Mouse (Mus musculus): ENCODE data around the gene March8. TPM values are rescaled to one million over a fixed set of nuclear protein-coding genes. Genes with fewer than 3 reads are reported as not detected.

Gene March8
- polyA plus RNA-seq, 1 experiment, result 36.7 TPM

DNA sequence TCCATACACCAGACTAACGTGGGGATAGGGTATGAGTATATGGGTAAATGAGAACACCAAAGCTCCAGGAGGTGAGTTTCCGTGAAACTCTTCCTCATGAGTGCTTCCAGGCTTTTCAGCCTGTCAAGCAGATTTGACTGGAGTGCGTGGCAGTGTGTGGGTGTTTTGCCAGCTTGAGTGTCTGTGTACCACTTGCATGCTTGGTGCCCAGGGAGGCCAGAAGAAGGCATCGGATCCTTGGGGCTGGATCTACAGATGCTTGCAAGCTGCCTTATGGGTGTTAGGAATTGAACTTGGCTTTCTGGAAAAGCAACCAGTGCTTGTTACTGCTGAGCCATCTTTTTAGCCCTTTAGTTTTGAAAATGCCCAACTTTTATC, 19.1 kb downstream of the March8 start:
- no peak for DNase-seq (ENCODE audit: low read depth in 1 of 2, low spot score in 2 of 2)
- Histone ChIP-seq H3K27me3 (ENCODE audit: control insufficient read depth, insufficient read depth, low read length) (no peaks in the 10 kb centered on the region), H3K27ac (ENCODE audit: insufficient read depth, low read length) (no peak overlapping the region), H3K4me1 (ENCODE audit: control insufficient read depth, insufficient read depth, insufficient read length) (no peaks in the 10 kb centered on the region), H3K36me3 (ENCODE audit: control insufficient read depth, insufficient read depth, low read length) (no peaks in the 10 kb centered on the region), H3K4me3 (ENCODE audit: extremely low read depth, insufficient read depth, insufficient read length) (no peak overlapping the region)
- 92% methylated on average over 4 of the region's 4 CpGs for WGBS
- TF ChIP-seq CTCF (IDR thresholded peaks at IDR 0.05; ENCODE audit: extremely low read depth, insufficient read depth, insufficient read length, insufficient replicate concordance) (no peak), POLR2A (IDR thresholded peaks at IDR 0.05; ENCODE audit: low read depth, low read length) (no peak)

DNA sequence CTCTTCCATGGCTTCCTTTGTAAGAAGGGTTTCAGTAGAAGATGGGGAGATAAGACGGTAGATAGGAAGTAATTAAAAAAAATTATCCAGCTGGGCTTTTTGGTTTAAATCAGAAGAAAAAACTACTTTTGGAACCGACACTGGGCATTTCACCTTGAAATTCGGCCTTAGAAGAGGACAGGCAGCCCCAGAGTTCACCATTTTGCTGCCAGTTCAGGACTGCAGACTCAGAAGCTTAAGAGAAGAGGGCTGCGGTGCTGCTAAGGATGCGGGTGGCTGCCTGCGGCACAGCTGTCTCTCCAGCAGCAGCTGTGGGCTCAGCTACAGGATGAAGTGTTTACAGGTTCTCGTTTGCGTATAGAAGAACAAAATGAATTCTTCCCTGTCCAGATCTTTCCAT, 20.2 kb downstream of the March8 start:
- DNase-seq (ENCODE audit: low read depth in 1 of 2, low spot score in 2 of 2), result no peak
- Histone ChIP-seq H3K27me3 (ENCODE audit: control insufficient read depth, insufficient read depth, low read length) (no peaks in the 10 kb centered on the region), H3K36me3 (ENCODE audit: control insufficient read depth, insufficient read depth, low read length) (no peaks in the 10 kb centered on the region), H3K4me3 (ENCODE audit: extremely low read depth, insufficient read depth, insufficient read length) (no peak overlapping the region), H3K4me1 (ENCODE audit: control insufficient read depth, insufficient read depth, insufficient read length) (no peaks in the 10 kb centered on the region), H3K27ac (ENCODE audit: insufficient read depth, low read length) (no peak overlapping the region)
- TF ChIP-seq CTCF (IDR thresholded peaks at IDR 0.05; ENCODE audit: extremely low read depth, insufficient read depth, insufficient read length, insufficient replicate concordance) (no peak), POLR2A (IDR thresholded peaks at IDR 0.05; ENCODE audit: low read depth, low read length) (no peak)
- 70% methylated on average over 8 of the region's 8 CpGs for WGBS

DNA sequence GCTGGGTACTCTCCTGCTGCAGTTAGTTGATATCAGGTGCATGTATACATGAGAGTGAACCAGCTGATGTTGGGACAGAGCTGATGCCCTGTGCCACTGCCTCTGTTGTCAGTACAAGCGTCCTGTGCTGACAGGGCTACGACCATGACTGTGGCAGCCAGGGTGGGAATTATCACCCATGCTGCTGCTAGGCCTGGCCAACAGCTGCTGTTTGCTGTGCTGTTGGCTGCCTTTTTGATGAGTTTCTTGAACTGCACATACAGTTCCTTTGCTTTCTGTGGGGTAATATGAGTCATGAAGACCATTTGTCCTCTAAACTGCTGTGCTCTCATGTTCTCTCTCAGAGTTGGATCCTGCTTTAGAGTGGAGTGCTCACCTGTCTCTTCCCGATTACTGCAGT, 21.4 kb downstream of the March8 start:
- DNase-seq (ENCODE audit: low read depth in 1 of 2, low spot score in 2 of 2), result no peak
- Histone ChIP-seq H3K4me1 (ENCODE audit: control insufficient read depth, insufficient read depth, insufficient read length) (no peaks in the 10 kb centered on the region), H3K36me3 (ENCODE audit: control insufficient read depth, insufficient read depth, low read length) (no peaks in the 10 kb centered on the region), H3K4me3 (ENCODE audit: extremely low read depth, insufficient read depth, insufficient read length) (no peak overlapping the region), H3K27ac (ENCODE audit: insufficient read depth, low read length) (no peak overlapping the region), H3K27me3 (ENCODE audit: control insufficient read depth, insufficient read depth, low read length) (no peaks in the 10 kb centered on the region)
- WGBS, result 91% methylated on average over 3 of the region's 3 CpGs
- no peak for TF ChIP-seq CTCF (IDR thresholded peaks at IDR 0.05; ENCODE audit: extremely low read depth, insufficient read depth, insufficient read length, insufficient replicate concordance)
- no peak for TF ChIP-seq POLR2A (IDR thresholded peaks at IDR 0.05; ENCODE audit: low read depth, low read length)

DNA sequence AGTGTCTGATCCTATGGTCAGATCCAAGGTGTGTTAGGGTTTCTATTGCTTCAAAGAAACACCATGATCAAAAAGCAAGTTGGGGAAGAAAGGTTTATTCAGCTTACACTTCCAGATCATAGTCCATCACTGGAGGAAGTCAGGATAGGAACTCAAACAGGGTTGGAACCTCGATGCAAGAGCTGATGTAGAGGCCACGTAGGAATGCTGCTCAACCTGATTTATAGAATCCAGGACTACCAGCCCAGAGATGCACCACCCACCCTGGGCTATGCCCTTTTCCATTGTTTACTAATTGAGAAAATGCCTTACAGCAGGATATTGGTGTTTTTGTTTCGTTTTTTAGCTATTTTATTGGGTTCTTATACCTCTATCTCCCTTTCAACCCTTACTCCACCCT, 23.6 kb downstream of the March8 start:
- WGBS, result 86% methylated on average over 3 of the region's 3 CpGs
- Histone ChIP-seq H3K36me3 (ENCODE audit: control insufficient read depth, insufficient read depth, low read length) (no peaks in the 10 kb centered on the region), H3K27ac (ENCODE audit: insufficient read depth, low read length) (no peak overlapping the region), H3K4me3 (ENCODE audit: extremely low read depth, insufficient read depth, insufficient read length) (no peak overlapping the region), H3K27me3 (ENCODE audit: control insufficient read depth, insufficient read depth, low read length) (no peaks in the 10 kb centered on the region), H3K4me1 (ENCODE audit: control insufficient read depth, insufficient read depth, insufficient read length) (no peaks in the 10 kb centered on the region)
- no peak for DNase-seq (ENCODE audit: low read depth in 1 of 2, low spot score in 2 of 2)
- TF ChIP-seq CTCF (IDR thresholded peaks at IDR 0.05; ENCODE audit: extremely low read depth, insufficient read depth, insufficient read length, insufficient replicate concordance) (no peak), POLR2A (IDR thresholded peaks at IDR 0.05; ENCODE audit: low read depth, low read length) (no peak)

DNA sequence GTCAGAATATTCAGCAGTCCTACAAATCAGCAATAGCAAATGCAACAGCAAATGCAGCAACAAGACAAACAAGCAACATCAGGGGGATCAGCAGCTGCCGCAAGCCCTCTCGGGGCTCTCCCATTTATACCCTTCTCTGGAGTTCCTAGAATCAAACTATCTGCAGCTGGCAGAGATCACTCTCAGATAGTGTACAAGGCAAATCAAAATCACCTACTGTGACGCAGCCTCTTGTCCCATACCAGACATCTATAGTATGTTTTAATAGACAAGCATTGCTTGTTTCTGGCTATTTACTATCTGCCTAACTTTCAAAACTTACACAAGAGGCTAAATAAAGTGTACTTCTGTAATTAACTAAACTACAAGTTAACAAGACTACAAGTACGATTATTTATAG, 24.2 kb downstream of the March8 start:
- Histone ChIP-seq H3K36me3 (ENCODE audit: control insufficient read depth, insufficient read depth, low read length) (no peaks in the 10 kb centered on the region), H3K27ac (ENCODE audit: insufficient read depth, low read length) (no peak overlapping the region), H3K27me3 (ENCODE audit: control insufficient read depth, insufficient read depth, low read length) (no peaks in the 10 kb centered on the region), H3K4me3 (ENCODE audit: extremely low read depth, insufficient read depth, insufficient read length) (no peak overlapping the region), H3K4me1 (ENCODE audit: control insufficient read depth, insufficient read depth, insufficient read length) (no peaks in the 10 kb centered on the region)
- DNase-seq (ENCODE audit: low read depth in 1 of 2, low spot score in 2 of 2), result no peak
- no peak for TF ChIP-seq POLR2A (IDR thresholded peaks at IDR 0.05; ENCODE audit: low read depth, low read length)
- no peak for TF ChIP-seq CTCF (IDR thresholded peaks at IDR 0.05; ENCODE audit: extremely low read depth, insufficient read depth, insufficient read length, insufficient replicate concordance)
- 92% methylated on average over 4 of the region's 4 CpGs for WGBS

DNA sequence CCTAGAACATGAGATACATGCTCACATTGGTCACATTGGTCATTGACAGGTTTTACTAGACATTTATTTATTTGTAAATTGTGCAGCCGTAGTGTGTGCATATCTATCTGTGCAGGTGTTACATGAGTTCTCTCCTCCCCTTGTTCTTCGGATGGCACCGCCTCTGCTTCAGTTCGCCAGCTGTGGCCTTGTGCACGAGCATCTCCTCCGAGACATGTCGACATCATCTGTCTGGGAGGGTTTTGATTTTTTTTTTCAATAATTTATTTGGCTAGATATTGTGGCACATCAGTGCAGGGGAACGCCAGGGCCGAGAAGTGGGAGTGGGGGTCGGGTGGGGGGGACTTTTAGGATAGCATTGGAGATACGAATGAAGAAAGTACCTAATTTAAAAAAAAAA, 30.1 kb downstream of the March8 start:
- Histone ChIP-seq H3K27ac (ENCODE audit: insufficient read depth, low read length) (no peak overlapping the region), H3K36me3 (ENCODE audit: control insufficient read depth, insufficient read depth, low read length) (no peaks in the 10 kb centered on the region), H3K4me1 (ENCODE audit: control insufficient read depth, insufficient read depth, insufficient read length) (no peaks in the 10 kb centered on the region), H3K27me3 (ENCODE audit: control insufficient read depth, insufficient read depth, low read length) (no peaks in the 10 kb centered on the region), H3K4me3 (ENCODE audit: extremely low read depth, insufficient read depth, insufficient read length) (no peak overlapping the region)
- no peak for DNase-seq (ENCODE audit: low read depth in 1 of 2, low spot score in 2 of 2)
- TF ChIP-seq POLR2A (IDR thresholded peaks at IDR 0.05; ENCODE audit: low read depth, low read length) (no peak), CTCF (IDR thresholded peaks at IDR 0.05; ENCODE audit: extremely low read depth, insufficient read depth, insufficient read length, insufficient replicate concordance) (no peak)
- 85% methylated on average over 11 of the region's 11 CpGs for WGBS

DNA sequence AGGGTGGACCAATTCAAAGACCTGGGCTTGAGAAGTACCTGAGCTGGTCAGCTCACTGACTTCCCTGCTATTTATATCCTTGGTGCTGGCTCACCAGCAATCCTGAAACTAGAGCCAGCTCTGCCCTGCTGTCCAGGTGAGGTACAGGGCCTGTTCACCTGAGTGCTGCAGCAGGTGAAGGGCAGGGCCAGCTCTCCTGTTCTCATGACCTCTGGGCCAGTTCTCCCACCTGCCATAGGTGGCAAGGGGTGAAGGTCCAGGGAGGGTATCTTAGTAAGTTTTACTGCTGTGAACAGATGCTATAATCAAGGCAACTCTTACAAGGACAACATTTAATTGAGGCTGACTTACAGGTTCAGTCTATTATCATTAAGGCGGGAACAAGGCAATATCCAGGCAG, 32.0 kb downstream of the March8 start:
- no peak for DNase-seq (ENCODE audit: low read depth in 1 of 2, low spot score in 2 of 2)
- Histone ChIP-seq H3K4me1 (ENCODE audit: control insufficient read depth, insufficient read depth, insufficient read length) (no peaks in the 10 kb centered on the region), H3K36me3 (ENCODE audit: control insufficient read depth, insufficient read depth, low read length) (no peaks in the 10 kb centered on the region), H3K27ac (ENCODE audit: insufficient read depth, low read length) (no peak overlapping the region), H3K4me3 (ENCODE audit: extremely low read depth, insufficient read depth, insufficient read length) (no peak overlapping the region), H3K27me3 (ENCODE audit: control insufficient read depth, insufficient read depth, low read length) (no peaks in the 10 kb centered on the region)
- TF ChIP-seq CTCF (IDR thresholded peaks at IDR 0.05; ENCODE audit: extremely low read depth, insufficient read depth, insufficient read length, insufficient replicate concordance) (no peak), POLR2A (IDR thresholded peaks at IDR 0.05; ENCODE audit: low read depth, low read length) (no peak)
- WGBS, result 87% methylated on average over 1 of the region's 1 CpGs

All from spleen, adult 2 months (tissue).